Mouse (Mus musculus): Measurements from ENCODE around the gene Gm10135. TPM values are rescaled to one million over a fixed set of nuclear protein-coding genes. Genes with fewer than 3 reads are reported as not detected.
"Not testable (repeated sequence)": the region's sequence is repeated elsewhere in the genome, so short reads cannot be mapped to it uniquely, and the experiment has no call there.

Gm10135 gene
- total RNA-seq, 2 experiments from 2014 or later: not detected

DNA sequence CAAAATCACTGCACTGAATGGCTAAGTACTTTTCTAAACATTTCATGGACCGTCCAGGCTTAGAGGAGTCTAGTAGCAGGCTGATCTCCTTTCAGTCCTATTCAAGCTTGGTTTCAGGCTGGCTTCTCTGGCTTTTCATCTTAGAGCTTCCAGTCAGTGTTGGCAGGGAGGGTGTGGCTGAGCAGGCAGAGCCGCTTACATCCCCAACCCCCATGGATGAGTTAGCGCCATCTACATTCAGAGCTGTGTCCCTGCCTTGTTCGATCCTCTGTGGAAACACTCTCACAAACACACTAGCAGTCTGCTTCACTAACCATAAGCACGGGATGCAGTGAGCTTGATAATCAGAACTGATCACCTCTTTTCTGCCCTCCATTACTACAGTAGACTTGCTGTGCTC lies 1.6 kb downstream of the Gm10135 start:
- intact Hi-C loops (cut with DNase I): no loop called here
- DNase-seq (ENCODE audit: low spot score in 2 of 2): peak in 1 of 2 experiments; percentile 10

DNA sequence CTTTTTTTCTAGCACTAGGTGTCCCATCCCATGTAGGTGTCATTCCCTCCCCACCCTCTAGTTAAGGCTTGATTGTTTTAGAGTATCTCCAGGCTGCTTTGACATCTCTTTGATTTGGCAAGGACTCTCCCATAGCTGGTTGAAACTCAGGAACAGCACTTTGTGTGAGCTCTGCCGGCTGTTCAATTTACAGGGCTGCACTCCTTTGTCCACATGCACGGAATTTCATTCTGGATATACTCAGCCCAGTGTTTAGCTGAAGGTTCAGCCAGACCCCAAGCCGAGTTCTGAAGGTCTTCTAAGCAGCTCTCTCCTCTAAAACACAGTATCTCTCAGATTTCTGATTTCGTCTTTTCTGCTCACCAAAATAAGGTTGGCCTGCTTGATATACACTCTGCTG lies 2.1 kb downstream of the Gm10135 start:
- intact Hi-C loops (cut with DNase I): no loop called here
- DNase-seq (ENCODE audit: low spot score in 2 of 2): no peak

DNA sequence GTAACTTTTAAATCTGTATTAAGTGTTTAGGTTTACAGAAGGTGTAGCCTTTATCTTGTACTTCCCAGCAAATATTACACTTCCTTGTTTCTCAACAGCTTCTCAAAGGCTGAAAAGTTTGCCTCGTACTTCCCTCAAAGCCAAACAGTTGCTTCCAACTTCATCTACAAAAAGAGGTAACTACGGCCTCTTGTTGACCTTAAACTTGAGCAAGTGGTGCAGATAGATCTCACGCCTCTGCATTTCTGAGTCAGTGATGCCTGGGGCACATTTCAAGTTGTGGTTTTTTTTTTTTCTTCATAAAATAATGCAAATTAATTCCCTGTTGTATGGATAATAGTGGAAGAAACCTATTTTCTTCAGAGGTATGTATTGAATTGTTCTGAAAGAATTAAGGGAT lies 8.8 kb downstream of the Gm10135 start:
- no peak for DNase-seq (ENCODE audit: low spot score in 2 of 2)
- intact Hi-C loops (cut with DNase I): no loop called here

DNA sequence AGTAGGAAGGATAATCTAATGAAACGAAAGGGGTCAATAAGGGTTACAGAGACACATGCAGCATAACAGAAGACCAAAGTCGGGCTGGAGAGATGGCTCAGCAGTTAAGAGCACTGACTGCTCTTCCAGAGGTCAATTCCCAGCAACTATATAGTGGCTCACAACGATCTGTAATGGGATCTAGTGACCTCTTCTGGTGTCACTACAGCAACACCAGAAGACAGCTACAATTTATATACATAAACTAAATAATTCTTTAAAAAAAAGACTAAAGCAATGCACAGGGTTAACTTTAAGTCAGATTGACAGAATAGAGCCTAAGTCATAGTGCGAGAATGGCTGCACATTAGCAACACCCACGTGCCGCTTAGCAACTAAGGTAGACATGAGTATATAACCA lies 14.4 kb downstream of the Gm10135 start:
- no peak for DNase-seq (ENCODE audit: low spot score in 2 of 2)
- intact Hi-C loops (cut with DNase I): no loop called here

DNA sequence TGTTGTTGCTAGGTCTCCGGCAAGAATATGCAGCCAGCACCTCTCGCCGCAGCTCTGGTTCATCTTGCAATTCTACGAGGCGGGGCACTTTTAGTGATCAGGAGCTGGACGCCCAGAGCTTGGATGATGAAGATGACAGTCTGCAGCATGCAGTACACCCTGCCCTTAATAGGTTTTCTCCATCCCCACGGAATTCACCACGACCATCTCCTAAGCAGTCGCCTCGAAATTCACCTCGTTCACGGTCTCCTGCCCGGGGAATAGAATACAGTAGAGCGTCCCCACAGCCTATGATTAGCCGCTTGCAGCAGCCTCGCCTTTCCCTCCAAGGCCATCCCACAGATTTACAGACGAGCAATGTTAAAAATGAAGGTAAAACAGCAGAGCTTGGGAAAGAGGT lies 17.2 kb downstream of the Gm10135 start:
- no peak for DNase-seq (ENCODE audit: low spot score in 2 of 2)
- intact Hi-C loops (cut with DNase I): no loop called here

DNA sequence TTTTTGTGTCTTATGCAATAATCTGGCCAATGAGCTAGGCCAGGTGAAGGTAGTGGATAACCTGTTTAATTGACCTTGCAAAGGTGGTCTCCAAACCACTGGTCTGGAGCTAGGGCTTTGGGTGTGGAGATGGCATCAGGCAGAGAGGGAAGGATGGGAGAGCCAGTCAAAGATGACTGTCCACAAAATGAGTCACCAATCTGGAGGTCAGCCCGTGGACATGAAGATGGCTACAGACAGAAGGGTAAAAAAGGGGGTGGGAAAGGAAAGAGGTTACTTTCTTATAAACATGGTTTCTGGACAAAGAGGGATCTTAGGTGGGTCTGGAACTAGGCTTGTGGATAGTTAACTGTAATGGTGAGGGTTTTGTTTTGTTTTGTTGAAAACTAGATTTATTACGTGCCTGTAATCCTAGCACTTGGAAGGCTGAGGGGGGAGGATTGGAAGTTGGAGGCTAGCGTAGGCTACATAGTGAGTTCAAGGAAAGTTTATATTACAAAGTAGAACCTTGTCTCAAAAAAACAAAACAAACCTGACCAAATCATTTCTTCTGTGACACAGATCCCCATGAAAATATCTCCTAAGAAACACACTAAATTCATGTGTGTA lies 20.4 kb downstream of the Gm10135 start:
- intact Hi-C loops (cut with DNase I): no loop called here
- DNase-seq (ENCODE audit: low spot score in 2 of 2): no peak

DNA sequence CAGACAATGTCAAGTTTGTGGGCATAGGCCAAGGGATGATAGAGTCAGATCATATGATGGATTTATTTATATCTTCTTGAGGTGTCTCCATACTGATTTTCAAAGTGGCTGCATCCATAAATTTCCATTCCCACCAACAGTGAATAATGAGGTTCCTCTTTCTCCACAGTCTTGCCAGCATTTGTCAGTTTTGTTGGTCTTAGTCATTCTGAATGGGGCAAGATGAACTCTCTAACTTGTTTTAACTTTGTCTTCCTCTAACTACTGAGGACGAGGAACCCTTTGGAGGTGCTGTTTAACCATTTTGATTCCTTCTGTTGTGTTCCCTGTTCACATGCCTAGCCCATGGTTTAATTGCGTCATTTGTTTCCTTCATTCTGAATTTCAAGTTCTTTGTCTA lies 24.2 kb downstream of the Gm10135 start:
- no peak for DNase-seq (ENCODE audit: low spot score in 2 of 2)
- intact Hi-C loops (cut with DNase I): no loop called here

DNA sequence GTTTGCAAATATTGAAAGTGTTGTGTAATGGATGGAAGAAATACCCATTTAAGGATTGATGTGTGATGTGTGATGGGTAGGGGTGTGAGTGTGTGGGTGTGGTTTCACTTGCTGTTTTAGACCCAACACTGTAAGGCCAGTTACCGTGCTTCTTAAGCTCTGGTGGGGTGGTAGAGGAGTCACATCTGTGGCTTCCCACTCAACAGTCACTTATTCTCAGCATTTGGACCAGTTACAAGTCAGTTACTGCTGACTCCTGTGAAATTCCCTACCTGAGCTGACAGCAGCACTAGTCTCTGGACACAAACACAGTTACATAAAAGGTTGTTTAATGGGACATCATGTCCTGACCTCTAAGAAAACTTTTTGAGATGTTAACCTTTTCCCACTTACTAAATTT lies 26.4 kb downstream of the Gm10135 start:
- DNase-seq (ENCODE audit: low spot score in 2 of 2): peak in 1 of 2 experiments; percentile 60
- intact Hi-C loops (cut with DNase I): no loop called here

DNA sequence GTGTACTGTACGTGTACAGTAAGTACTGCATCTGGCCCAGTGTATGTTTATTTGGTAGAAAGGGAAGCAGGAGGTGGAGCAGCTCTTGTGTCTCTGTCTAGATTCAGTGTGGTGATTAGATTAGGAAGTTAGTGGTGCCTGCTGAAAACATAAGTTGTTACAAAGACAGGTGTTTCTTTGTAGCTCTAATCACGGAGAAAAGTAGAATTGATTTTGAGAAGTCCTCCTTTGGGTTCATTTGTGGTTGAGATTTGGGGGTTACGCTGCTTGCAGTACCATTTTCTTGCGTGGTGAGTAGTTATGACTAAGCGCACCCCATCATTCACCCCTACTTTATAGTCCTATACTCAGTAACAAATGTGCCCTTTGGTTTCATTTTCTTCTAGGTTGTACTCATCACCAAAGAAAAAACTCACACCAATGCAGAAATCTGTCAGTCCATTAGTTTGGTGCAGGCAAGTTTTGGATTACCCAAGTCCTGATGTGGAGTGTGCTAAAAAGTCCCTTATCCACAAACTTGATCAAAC lies 33.5 kb downstream of the Gm10135 start:
- intact Hi-C loops (cut with DNase I): no loop called here
- no peak for DNase-seq (ENCODE audit: low spot score in 2 of 2)

DNA sequence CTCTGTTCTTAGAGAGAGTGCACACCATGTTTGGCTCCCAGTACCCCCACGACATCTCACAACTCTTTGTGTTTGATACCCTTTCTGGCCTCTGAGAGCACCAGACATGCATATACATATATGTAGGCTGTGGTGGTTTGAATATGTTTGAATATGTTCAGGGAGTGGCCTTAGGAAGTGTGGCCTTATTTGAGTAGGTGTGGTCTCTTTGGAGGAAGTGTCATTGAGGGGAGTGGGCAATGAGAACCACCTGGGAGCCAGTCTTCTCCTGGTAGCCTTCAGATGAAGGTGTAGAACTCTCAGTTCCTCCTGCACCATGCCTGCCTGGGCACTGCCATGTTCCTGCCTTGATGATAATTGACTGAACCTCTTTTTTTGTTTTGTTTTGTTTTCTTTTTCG lies 35.2 kb downstream of the Gm10135 start:
- DNase-seq (ENCODE audit: low spot score in 2 of 2): no peak
- intact Hi-C loops (cut with DNase I): no loop called here

DNA sequence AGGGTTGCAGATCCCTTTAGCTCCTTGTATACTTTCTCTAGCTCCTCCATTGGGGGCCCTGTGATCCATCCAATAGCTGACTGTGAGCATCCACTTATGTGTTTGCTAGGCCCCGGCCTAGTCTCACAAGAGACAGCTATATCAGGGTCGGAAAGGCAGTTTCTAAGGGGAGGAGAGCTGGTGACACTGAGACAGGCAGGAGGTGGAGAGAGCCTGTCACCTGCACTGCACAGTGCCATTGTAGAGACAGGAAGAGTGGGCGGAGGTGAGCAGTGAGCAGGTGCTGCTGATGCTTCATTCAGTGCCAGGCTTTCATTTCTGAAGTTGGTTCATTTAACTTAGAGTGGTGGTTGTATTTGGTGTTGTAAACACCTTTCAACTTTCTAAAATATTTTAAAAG lies 36.1 kb downstream of the Gm10135 start:
- intact Hi-C loops (cut with DNase I); DNase-seq (ENCODE audit: low spot score in 2 of 2): not testable (repeated sequence)

DNA sequence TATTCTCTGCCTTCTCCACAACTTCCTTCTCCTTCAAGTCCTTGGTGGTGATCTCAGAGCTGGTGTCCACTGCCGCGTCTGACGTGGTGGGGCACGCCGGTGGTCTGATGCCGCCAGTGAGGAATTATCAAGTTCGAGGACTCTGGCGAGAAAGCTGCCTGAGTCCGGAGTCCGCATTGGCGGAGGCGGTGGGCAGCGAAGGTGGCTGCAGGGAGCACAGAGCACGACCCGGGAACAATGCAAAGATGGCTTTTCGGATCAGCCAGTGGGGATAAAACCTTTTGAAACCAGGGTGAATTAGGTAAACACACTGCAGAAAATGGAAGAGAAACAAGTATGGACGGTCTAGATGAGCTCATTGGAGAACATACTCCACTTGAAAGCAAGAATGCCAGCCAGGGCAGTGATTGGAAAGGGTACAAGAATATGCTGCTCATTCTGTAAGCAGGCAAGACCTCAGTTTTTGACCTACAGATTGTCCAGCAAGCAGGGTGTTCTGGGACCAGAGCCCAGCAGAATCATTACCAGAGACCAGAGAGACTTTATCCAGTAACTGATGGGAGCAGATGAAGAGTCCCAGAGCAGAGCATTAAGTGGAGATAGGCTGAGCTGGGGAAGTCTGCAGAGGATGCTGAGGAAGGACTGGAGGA lies 41.4 kb downstream of the Gm10135 start:
- no peak for DNase-seq (ENCODE audit: low spot score in 2 of 2)
- intact Hi-C loops (cut with DNase I): no loop called here

DNA sequence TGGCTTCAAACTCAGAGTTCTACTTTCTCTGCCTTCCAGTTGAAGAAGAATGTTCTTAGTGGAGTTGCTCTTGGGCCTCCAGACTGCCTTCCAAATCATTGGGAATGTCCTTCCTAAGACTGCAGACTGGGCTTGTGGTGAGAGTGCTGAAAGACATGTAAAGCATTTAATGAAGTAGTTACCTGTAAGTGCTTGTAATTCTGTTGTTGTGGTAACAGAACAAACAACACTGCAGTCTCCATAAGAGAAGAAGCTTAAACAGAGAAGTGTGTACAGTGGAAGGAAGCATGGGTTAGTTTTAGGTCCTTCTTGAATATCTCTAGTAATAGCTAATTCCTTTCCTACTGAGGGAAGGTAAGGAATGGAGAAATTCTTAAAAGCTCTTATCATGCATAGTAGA lies 47.4 kb downstream of the Gm10135 start:
- intact Hi-C loops (cut with DNase I): no loop called here
- DNase-seq (ENCODE audit: low spot score in 2 of 2): no peak

DNA sequence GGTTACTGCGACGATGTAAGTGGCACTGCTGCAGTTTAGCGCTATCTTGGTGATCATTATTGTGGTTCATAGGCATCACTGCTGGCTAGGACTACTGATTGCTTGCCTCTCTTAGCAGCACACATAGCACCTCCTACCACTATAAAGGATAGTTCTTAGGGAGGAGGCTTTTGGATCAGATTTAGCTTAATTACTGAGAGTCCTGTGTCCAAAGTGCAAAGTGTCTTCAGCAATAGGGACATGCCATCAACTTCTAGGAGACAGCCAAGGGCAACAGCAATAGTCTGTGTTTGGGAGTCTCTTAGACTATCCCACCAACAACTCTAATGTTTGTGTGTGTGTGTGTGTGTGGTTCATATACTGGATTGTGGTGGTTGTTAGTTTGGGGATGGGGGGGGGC lies 51.7 kb downstream of the Gm10135 start:
- DNase-seq (ENCODE audit: low spot score in 2 of 2): no peak
- intact Hi-C loops (cut with DNase I): no loop called here

DNA sequence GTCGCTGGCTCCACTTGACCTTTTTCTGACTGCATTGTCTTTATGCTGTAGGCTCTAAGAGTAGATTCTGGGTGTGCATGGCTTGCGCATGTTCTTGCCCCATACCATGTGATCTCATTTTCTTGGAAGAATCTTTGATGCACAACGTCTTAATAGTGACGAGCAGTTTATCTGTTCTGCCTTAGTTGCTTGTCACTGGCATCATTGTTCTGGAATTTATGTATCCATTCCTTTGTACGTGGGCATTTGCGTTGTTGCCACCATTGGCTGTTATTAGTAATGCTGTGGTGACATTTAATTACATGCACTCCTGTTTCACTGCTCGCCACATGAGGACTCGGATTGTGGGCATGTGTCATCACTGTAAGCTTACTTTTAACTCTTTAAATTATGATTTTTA lies 53.3 kb downstream of the Gm10135 start:
- intact Hi-C loops (cut with DNase I): no loop called here
- DNase-seq (ENCODE audit: low spot score in 2 of 2): no peak

DNA sequence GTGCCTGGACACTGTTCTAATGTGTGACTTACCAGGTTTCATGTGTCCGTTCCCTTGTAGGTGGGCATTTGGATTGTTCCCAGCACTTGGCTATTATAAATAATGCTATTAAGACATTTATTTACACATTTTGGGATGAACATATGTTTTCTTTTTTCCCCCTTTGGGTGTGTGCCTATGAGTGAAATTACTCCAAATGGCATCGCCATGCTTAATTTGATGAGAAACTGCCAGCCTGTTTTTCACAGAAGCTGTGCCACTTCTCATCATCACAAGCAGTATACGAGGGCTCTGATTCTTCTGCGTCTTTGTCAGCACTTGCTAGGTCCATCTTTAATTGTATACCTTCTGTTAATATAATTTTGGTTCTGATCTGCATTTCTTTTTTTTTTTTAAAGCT lies 54.1 kb downstream of the Gm10135 start:
- intact Hi-C loops (cut with DNase I): no loop called here
- DNase-seq (ENCODE audit: low spot score in 2 of 2): no peak

DNA sequence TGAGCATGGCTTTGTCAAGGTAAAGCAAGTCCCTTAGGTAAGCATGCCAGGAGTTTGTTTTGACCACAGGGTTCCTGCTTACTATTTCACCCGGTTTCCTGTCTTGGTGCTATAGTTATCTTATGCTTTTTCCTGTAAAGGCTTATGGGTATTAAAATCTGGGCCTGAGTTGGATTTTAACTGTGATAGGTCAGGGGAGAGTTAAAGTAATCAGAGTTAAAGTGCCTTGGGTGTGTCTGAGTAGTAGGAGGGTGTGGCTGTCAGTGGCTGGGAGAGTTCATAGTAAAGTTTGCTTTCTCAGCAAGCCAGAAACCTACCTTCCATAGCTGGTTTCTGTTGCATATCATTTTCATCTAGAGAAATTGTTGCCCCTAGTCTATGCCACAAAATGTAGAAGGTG lies 57.7 kb downstream of the Gm10135 start:
- intact Hi-C loops (cut with DNase I): no loop called here
- DNase-seq (ENCODE audit: low spot score in 2 of 2): no peak

DNA sequence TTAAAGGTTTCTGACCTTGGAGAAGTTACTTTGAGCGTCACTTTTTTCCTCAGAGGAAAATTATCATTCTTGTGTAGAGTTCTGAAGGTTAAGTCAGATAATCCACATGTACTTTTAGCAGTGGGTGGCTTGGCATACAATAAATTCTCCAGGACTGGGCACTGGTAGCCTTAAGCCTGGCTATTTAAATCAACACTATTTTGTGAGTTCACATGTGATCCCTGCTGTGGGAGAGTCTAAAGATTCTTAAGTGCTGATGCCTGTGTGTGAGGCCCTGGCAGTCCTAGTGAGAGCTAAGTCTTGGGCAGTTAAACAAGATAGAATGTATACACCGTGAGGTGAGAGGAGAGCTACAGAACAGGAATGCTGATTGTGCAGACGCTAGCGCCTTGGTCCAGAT lies 58.5 kb downstream of the Gm10135 start:
- intact Hi-C loops (cut with DNase I): no loop called here
- no peak for DNase-seq (ENCODE audit: low spot score in 2 of 2)
